Mouse (Mus musculus) adipocyte (in vitro differentiated cells): ENCODE measurements around the gene Dnajc7.
"Not testable (repeated sequence)": the region's sequence is repeated elsewhere in the genome, so short reads cannot be mapped to it uniquely, and the experiment has no call there.

ENCODE experiments used
- DNase-seq: peaks from one replicate; pipeline ENCODE4 v3.0.0-alpha.2; 2016; ENCODE audit warnings: low spot score

Dnajc7 gene

DNA sequence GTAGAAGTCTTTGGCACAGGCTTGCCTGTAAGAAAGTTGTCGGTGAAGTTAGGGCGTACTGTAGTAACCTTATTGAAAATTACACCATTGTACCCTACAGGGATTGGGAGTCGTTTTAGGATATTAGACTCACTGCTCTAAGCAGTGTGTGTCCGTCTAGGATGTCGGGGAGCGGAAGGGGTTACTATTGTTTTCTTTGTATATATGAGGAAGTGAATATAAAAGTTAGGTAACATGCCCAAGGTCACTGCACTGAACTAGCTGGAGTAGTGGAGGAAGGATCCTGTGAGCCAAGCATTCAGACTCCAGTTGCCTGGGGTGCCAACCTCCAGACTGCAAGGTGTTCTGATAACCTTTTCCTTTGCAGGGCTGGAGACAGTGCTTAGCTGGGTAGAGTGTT is 73.0 kb downstream of the Dnajc7 start:
- DNase-seq, result no peak

DNA sequence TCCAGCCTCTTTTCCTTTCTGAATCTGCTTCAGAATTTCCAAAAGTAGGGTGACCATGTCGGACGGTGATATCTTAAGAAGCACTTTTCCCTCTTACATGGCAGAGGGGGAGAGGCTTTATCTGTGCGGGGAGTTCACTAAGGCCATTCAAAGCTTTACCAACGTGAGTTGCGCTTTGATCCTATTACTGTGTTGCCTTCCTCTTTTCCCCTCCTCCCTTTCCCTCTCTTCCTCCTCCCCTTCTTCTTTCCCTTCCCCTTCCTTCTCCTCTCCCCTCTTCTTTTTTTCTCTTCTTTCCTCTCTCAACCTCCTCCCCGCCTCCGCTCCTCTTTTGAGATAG is 74.3 kb downstream of the Dnajc7 start:
- no peak for DNase-seq

DNA sequence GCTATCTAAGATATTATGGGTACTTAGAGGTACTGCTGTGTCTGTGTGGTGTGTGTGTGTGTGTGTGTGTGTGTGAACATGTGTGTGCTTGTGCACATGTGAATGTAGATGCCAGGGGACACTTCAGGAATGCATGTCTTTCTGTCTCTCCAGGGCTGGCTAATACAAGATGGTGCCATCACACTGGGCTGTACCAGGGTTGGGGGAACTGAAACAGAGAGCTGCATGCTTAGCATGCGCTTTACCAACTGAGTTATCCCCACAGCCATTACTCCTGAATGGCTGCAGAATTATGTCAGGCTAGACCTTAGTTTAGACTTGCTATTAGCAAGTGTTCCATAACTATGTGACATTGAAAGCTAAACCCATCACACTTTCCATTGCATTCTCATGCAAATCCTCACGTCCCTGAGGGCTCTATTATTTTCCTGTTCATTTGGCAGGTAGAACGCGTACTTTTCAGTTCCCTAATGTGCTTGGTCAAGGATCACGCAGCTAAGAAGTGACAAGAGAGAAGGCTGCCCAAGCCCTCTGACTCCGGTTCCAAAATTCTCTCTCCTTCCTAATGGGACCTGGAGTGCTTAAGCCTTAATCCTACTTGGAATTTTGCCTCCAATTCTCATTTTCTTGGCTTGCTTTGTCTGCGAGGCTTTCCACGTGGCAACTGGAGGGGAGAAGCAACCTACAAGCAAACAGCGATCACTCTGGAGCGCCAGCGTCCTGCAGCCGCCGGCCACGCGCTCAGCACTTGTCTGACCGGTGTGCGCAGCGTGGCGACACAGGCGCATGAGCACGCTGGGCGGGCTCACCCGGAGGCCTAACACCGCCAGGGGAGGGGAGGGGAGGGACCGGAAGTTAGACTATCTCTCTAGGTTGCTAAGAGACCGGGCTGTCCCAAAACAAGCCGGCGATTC is 74.9 kb downstream of the Dnajc7 start, which contains the start of gene Ttc25:
Ttc25 (plus strand) TSS at position 776 of the 914 bp plus-strand sequence.
- DNase-seq, result peak; percentile 94

DNA sequence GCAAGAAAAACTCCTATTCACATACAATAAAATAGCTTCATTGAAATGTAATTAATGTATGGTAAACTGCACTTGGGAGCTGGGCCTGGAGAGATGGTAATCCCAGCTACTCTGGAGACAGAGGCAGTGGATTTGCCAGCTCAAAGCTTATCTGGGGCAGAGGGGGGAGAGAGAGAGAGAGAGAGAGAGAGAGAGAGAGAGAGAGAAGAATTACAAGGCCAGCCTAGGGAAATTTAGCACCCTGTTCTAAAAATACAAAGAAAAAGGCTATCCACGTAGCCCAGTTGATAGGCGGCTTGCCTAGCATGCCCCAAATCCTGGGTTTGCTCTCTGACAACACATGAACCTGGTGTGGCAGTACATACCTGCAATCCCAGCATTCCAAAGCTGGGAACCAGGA is 78.4 kb downstream of the Dnajc7 start:
- DNase-seq, result no peak

DNA sequence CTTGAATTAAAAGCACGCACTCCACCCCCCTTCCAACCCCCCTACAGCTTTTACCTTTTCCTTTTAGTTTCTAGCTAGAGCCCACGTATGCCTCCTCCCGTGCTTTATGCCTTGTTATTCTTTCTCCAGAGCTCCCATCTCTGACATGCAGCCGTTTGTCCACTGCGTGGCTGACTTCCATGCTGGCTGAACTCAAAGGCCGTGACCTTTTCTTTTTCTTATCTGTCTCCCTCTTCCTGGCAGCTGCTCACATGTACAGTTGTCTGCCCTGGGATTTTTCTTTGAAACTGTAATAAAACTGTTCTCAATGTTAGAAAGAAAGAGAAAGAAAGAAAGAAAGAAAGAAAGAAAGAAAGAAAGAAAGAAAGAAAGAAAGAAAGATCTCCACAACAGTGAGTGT is 79.0 kb downstream of the Dnajc7 start:
- DNase-seq, result no peak

DNA sequence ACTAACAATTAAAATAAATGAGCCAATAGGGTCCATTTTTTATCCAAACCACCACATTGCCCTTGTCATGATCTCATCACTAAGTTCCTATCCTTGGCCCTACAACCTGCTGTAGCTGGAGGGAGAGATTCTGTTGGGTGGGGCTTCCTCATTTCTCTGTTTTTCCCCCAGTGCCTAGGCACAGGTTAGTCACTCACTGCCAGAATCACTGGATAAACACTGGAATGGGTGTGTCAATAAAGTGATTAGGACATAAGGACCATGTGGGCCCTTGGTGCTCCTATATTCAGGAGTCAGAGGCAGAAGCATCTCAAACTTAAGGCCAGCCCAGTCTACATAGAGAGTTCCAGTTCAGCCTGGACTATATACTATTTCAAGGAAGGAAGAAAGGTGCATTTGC is 83.5 kb downstream of the Dnajc7 start:
- DNase-seq, result no peak

DNA sequence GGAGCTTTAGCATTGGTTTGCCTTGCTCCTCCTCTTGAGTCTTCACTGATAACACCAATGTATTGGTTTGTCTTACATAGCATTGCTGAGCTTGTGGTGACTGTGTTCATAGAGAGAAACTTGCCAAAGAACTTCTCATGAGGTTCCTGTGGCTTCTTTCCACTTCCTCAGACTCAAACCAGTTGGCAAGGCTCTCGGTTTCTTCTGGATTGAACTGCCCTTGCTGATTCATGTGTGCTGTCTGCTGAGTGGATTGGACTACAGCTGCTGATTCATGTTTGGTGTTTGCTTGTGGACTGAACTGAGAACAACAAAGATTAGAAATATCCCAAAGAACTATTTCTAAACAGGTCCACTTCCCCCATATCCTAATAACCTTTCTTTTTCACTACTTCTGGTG is 84.0 kb downstream of the Dnajc7 start:
- DNase-seq, result peak; percentile 70

DNA sequence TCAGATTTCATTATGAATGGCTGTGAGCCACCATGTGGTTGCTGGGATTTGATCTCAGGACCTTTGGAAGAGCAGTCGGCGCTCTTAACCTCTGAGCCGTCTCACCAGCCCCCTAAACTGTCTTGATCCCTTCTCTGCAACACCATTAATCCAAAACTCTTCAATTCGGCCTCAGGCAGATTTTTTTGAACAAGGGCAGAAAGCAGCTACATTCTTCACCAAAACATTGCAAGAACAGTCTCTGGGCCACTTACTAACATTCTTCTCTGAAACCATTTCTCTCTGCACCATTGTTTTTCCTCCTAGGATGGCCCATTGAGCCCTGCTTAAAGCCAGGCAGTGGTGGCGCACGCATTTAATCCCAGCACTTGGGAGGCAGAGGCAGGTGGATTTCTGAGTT is 85.1 kb downstream of the Dnajc7 start:
- DNase-seq, result not testable (repeated sequence)

DNA sequence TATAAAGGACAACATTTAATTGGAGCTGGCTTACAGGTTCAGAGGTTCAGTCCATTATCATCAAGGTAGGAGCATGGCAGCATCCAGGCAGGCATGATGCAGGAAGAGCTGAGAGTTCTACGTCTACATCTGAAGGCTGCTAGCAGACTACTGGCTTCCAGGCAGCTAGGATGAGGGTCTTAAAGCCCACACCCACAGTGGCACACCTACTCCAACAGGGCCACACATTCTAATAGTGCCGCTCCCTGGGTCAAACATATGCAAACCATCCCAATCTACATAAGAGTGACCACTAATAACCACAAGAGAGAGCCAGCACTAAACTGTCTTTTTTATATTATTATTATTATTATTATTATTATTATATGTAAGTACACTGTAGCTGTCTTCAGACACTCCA is 85.6 kb downstream of the Dnajc7 start:
- not testable (repeated sequence) for DNase-seq

DNA sequence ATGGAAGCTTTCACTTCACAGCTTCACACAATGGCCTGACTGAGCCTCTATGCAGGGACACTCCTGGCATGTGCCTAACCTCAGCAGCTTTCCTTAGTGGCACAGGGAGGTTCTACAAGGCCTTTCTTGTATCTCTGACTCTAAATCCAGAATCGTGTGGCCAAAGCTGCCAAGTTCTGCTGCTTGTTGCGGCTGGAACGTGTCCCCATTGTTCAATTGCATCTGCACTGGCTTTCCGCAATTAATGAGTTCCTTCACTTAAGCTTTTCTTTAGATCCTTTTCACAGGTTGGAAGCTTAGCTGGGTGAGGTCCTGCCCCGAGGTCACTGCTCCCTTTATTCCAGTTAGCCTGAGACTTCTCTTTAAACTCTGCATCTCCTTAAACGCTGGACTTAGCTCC is 86.1 kb downstream of the Dnajc7 start:
- no peak for DNase-seq
